Comparison of ENCODE assay signal across 15 mouse cellular contexts in genomic region chr4:23010346-23010745, GRCm38 (mm10).
"Had no signal": no experiment of that assay in that cellular context is flagged by ENCODE, and none has a peak within 500 bp of the region (broad histone marks: within the 10 kb centered on the region; RNA-seq: fewer than 3 reads in every experiment).

No protein-coding gene starts in this region.

- H3K27me3 ChIP-seq: lung, embryonic 15.5 days; megakaryocyte, embryonic 14.5 days; midbrain, embryonic 13.5 days; midbrain, embryonic 15.5 days; neural tube, embryonic 12.5 days; stomach, embryonic 15.5 days had no signal

- H3K27ac ChIP-seq: lung, embryonic 15.5 days; macrophage; midbrain, embryonic 13.5 days; midbrain, embryonic 15.5 days; neural tube, embryonic 12.5 days; stomach, embryonic 15.5 days; stomach, postnatal 0 days had no signal

- H3K36me3 ChIP-seq: lung, embryonic 15.5 days; midbrain, embryonic 13.5 days; midbrain, embryonic 15.5 days; neural tube, embryonic 12.5 days; stomach, embryonic 15.5 days had no signal

- DNase-seq: lung, adult 2 months; lung, postnatal 14 days; lung, postnatal 36 days; right cerebral cortex, postnatal 14 days; thymus, adult 2 months; thymus, postnatal 25 days; thymus, postnatal 4 days had no signal

- H3K4me3 ChIP-seq: lung, embryonic 15.5 days; megakaryocyte, embryonic 14.5 days; midbrain, embryonic 13.5 days; midbrain, embryonic 15.5 days; neural tube, embryonic 12.5 days; stomach, embryonic 15.5 days had no signal

- H3K4me1 ChIP-seq: lung, embryonic 15.5 days; megakaryocyte, embryonic 14.5 days; midbrain, embryonic 13.5 days; midbrain, embryonic 15.5 days; neural tube, embryonic 12.5 days; stomach, embryonic 15.5 days had no signal
